Mouse (Mus musculus): ENCODE results near the gene S1pr5. TPM values are rescaled to one million over a fixed set of nuclear protein-coding genes. Genes with fewer than 3 reads are reported as not detected.
"Not testable (repeated sequence)": the region's sequence is repeated elsewhere in the genome, so short reads cannot be mapped to it uniquely, and the experiment has no call there.

Gene S1pr5
- total RNA-seq, 2 experiments from 2014 or later: 0.26 to 0.32 TPM

GRCm38 (mm10) chr9:21238004-21238732 is 10.1 kb downstream of the S1pr5 start:
- DNase-seq (ENCODE audit: low spot score in 2 of 2): no peak

GRCm38 (mm10) chr9:21237368-21238003 is 10.8 kb downstream of the S1pr5 start:
- DNase-seq (ENCODE audit: low spot score in 2 of 2): peak in 1 of 2 experiments; percentile 40

GRCm38 (mm10) chr9:21236991-21237367 is 11.3 kb downstream of the S1pr5 start:
- DNase-seq (ENCODE audit: low spot score in 2 of 2): no peak

DNA sequence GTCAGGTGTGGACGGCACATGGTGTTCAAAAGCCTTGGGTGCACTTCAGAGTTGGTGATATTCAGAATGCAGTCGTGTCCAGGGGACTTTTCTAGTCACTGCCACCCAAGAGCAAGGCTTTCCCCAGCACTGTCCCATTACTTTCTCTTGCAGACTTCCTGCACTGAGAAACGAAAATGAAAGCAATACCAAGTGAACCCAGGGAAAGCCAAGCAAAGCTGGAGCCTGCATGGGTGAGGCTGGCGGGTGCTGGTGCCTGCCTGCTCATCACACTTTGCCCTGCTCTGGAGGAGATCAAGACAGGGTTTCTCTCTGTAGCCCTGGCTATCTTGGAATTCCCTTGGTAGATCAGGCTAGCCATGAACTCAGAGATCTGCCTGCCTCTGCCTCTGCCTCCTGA is 12.9 kb downstream of the S1pr5 start:
- no peak for DNase-seq (ENCODE audit: low spot score in 2 of 2)

GRCm38 (mm10) chr9:21233805-21234204 is 14.4 kb downstream of the S1pr5 start:
- no peak for DNase-seq (ENCODE audit: low spot score in 2 of 2)

GRCm38 (mm10) chr9:21233366-21233765 is 14.9 kb downstream of the S1pr5 start:
- no peak for DNase-seq (ENCODE audit: low spot score in 2 of 2)

- DNase-seq (ENCODE audit: low spot score in 2 of 2): no peak
These were observed 15.4 kb downstream of the S1pr5 start for GRCm38 (mm10) chr9:21232867-21233266.

DNA sequence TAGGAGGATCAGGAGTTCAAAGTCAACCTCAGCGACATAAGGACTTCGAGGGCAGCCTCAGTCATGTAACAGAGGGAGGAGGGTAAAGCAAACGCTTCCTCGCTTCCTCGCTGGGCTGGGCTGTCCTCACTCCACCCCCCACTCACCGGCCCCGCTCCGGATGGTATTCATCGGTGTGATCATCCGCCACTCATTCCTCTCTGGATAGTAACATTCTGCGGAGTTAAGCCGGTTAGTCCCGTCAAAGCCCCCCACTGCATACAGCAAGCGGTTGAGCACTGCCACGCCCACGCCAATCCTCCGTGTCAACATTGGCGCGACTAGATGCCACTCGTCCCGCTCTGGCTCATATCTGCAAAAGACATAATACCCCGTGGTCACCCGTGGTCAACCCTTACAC is 16.7 kb downstream of the S1pr5 start:
- no peak for DNase-seq (ENCODE audit: low spot score in 2 of 2)

GRCm38 (mm10) chr9:21227342-21227741 is 20.9 kb downstream of the S1pr5 start:
- no peak for DNase-seq (ENCODE audit: low spot score in 2 of 2)

DNA sequence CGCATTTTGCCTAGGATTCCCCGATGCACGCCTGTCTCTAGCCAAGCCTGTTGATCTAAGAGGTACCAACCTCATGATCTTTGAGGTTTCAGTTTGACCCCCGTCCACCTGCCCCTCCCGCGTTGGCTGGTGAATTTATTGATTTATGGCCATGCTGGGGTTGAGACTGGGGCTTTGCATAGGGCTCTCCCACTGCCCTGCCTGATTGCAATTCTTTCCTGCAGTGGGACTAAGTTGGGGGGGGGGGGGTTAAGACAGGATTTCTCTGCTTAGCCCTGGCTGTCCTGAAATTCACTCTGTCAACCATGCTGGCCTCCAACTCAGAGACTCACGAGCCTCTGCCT is 22.9 kb downstream of the S1pr5 start:
- DNase-seq (ENCODE audit: low spot score in 2 of 2): no peak

- DNase-seq (ENCODE audit: low spot score in 2 of 2): no peak
These were observed 23.4 kb downstream of the S1pr5 start for GRCm38 (mm10) chr9:21224576-21225414.

DNA sequence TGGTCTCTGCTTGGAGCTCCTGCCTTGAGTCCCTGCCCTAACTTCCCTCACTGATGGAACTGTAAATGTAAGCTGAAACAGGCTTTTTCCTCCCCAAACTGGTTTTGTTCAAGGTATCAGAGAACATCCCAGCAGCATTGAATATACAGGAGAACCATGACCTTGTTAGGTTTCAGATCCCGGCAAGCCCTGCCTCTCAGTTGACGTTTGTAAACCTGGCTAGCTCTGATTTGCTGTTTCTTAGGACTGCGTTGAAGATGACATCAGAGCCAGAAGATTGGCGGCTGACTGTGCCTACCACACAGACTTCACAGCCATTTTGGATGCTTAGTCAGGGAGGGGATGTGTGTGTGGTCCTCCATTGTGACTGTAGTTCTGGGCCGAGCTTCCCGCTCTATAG is 24.3 kb downstream of the S1pr5 start:
- DNase-seq (ENCODE audit: low spot score in 2 of 2): no peak

- DNase-seq (ENCODE audit: low spot score in 2 of 2): not testable (repeated sequence)
These were observed 24.8 kb downstream of the S1pr5 start for GRCm38 (mm10) chr9:21223490-21223889.

DNA sequence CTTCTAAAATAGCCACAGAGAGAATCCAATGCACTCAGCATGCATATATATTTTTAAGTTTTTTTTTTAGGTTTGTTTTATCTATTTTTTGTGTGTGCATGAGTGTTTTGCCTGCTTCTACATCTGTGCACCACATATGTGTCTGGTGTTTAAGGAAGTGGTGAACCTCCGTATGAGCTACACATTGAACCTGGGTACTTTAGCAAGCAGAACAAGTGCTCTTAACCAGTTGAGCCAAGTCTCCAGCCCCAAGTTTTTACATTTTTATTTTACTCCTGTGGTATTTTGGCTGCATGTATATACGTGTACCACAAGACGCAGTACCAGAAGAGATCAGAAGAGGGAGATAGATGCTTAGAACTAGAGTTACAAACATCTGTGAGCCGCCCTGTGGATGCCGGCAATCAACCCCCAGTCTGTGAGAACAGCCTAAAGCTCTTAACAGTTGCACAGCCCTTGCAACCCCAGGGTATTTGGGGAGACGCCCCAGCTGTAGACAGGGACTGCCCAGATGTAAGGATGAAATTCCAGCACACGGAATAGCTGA is 26.8 kb downstream of the S1pr5 start:
- no peak for DNase-seq (ENCODE audit: low spot score in 2 of 2)

DNA sequence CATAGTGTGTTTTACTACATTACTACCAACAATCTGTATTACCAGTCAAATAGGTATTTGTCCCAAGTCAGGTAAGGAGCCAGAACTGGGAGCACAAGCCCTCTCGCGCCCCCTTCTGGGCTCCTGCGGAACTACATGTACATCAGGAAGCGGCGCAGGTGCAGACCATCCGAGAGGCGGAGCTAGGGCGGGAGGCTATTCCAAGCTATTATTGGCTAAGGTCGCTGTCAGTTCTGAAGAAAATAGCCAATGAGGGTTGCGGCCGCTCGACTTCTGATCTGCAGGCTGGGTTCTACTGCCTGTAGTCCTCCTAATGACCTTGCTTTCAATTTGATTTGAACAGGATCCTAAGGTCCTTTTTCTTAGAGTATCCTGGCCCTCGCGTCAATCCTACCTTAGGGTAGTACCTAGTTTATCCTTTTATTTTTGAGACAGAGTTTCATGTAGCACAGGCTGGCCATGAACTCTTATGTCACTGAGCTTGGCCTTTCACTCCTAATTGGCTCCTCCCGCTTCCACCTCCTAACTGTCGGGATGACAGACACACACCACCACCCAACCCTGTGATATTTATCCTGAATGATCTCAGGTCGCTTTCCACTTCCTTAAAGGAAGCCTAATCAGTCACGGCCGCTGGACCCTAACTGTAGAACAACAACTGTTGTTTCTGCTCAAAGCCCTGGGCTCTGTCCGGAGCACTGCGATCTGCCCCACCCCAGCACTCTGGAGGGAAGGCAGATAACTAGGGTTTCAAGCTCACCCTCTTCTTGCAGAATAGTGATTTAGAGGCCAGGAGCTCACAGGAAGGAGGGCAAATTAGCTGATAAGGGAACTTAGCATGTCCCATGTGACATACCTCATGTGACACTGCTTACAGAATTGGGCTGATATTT is 27.5 kb downstream of the S1pr5 start:
- DNase-seq (ENCODE audit: low spot score in 2 of 2): peak; percentile 71 to 79

- no peak for DNase-seq (ENCODE audit: low spot score in 2 of 2)
These were observed 28.4 kb downstream of the S1pr5 start for GRCm38 (mm10) chr9:21219820-21220219.

DNA sequence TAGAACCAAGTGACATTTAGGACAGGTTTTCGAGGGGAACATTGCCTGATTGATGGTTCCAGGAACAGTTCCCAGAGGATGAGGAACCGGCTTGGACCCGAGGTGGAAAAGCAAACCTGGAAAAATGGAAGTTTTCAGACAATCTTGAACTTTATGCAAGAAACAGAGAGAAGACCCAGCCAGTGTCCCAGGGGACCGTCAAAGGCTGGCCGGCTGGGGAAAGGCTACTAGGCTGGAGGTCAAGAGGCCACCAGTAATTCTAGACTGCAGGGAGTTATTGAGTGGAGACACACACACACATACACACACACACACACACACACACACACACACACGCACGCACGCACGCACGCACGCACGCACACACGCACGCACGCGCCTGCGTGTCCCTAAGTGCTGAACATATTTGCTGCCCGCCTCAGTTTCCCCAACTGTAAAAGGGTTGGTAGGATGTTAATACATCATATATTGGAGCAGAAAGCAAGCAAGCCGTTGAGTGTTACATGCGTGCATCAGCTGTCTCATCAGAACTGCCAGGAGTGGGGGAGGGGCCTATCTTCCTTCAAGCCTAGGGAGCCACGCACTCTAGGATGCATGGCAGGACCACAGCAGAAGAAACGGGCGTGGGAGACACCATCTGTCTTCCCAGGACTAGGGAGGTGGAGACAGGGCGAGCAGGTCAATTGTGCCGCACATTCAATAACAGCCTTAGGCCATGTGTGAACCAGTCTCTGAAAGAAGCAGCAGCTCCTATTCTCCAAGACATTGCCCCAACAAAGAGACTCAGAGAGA is 32.0 kb downstream of the S1pr5 start:
- no peak for DNase-seq (ENCODE audit: low spot score in 2 of 2)

DNA sequence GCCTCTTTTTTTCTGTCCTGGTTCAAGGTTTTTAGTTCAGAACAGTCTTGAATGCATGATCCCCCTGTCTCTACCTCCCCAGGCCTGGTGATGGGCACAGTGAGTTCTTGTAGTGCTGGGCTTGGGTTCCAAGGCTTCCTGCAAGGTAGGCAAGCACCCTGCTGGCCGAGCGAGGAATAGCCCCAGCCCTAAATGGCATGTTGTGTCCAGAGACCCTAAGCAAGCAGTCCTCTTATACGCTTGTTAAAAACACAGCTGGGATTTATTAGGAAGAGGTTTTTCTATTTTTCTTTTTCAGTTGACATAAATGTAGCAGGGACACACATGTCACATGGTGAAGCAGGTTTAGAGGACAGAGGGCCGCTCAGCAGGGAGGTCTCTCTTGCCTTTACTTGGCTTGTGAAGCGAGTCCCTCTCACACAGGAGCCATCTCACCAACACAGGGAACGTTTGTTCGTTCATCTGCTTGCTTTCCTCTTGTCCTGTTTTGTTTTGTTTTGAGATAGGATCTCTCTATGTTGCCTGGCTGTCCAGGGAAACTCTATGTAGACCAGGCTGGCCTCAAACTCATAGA is 34.5 kb downstream of the S1pr5 start:
- no peak for DNase-seq (ENCODE audit: low spot score in 2 of 2)

GRCm38 (mm10) chr9:21211624-21212023 is 36.6 kb downstream of the S1pr5 start:
- DNase-seq (ENCODE audit: low spot score in 2 of 2): no peak

DNA sequence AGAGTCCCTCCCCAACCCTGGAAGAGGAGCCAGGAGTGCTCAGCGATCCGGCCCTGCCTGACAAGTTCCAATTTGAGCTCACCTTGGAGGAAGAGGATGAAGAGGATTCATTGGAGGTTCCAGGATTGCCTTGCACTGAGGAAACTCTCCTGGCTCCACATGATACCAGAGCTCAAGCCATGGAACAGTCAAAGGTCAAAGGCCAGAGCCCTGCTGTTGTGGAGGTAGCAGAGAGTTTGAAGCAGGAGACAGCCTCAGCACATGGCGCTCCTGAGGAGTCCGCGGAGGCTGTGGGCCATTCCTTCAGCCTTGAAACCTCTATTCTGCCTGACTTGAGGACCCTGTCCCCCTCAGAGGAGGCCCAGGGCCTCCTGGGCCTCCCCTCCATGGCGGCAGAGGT is 37.4 kb downstream of the S1pr5 start:
- DNase-seq (ENCODE audit: low spot score in 2 of 2): no peak
